Mouse (Mus musculus) testis, adult 2 months (tissue): ENCODE results near the gene Celsr2.

Source experiments
- CTCF ChIP-seq: fragments of 200-500 bp; IDR thresholded peaks from 2 replicates; pipeline ENCODE4 v1.5.1; 2012; ENCODE audit warnings: low read depth, mild to moderate bottlenecking, inconsistent platforms, low read length, moderate library complexity; ENCODE audit not compliant: control insufficient read depth, insufficient read depth, insufficient replicate concordance
- POLR2A ChIP-seq: fragments of 200-500 bp; IDR thresholded peaks from 2 replicates; pipeline ENCODE4 v1.6.1; 2012; ENCODE audit warnings: low read depth, mild to moderate bottlenecking, inconsistent platforms, low read length, moderate library complexity; ENCODE audit not compliant: control insufficient read depth

DNA sequence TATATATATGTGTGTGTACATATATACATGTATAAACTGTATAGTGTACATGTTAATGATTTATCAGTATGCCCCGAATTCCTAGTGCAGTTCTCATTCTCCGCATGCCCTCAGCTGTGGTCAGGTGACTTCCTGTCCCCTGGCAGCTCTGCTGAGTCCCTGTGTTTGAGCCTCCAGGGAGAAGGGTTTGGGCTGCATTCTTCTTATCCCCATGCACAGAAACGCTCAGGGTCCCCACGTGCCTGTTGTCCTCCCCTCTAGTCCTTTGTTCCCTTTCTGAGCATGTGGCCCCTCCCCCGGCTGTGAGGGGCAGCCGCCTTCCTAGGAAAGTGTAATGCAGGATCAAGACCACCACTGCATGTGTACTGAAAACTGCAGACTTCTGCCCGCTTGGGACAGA, 54.5 kb downstream of the Celsr2 start:
- no peak for TF ChIP-seq POLR2A
- no peak for TF ChIP-seq CTCF
